ENCODE assay signal across 16 mouse cellular contexts in the genomic region with DNA sequence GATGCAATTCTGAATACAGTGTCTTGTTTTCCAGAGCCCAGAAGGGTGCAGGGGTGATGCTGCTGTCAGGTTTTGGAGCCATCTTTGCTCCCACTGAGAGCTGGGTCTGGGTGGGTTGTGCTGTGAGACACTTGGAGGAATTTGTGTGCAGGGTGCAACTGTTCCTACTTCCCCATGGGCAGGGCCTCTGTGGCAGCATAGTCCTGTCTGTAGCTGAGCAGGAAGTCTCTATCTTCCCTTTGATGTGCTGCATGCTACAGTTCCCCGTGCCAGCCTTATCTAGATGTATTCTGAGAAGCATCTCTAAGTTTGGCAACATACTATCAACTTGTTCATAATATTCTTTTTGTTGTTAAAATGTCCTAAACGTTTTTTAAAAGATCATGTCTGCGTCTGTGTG. TPM values are rescaled to one million over a fixed set of nuclear protein-coding genes. Genes with fewer than 3 reads are reported as not detected.
DNase-seq lines count a peak whose midpoint lies in the region; ATAC-seq lines count a peak whose summit lies in the region.
"Had no signal": no experiment of that assay in that cellular context is flagged by ENCODE, and none has a peak within 500 bp of the region (broad histone marks: within the 10 kb centered on the region; RNA-seq: fewer than 3 reads in every experiment).

No protein-coding gene starts in this region.

- no peak overlapping the region for H3K4me3 ChIP-seq in embryonic facial prominence, embryonic 13.5 days
- H3K4me3 ChIP-seq in embryonic facial prominence, embryonic 10.5 days: no peak overlapping the region
- H3K4me3 ChIP-seq: lung, embryonic 15.5 days had no signal

- peak overlapping the region; percentile 34; the same call in 1 of the 2 replicates for H3K27ac ChIP-seq in embryonic facial prominence, embryonic 13.5 days
- H3K27ac ChIP-seq in embryonic facial prominence, embryonic 10.5 days (replicated peaks): no peak overlapping the region
- H3K27ac ChIP-seq: lung, embryonic 15.5 days had no signal

- 46% methylated on average over 3 of the region's 3 CpGs for WGBS in embryonic facial prominence, embryonic 13.5 days
- WGBS in embryonic facial prominence, embryonic 10.5 days: 67% methylated on average over 3 of the region's 3 CpGs

- H3K9ac ChIP-seq in embryonic facial prominence, embryonic 13.5 days: no peak overlapping the region
- H3K9ac ChIP-seq: lung, embryonic 15.5 days had no signal

- ATAC-seq in embryonic facial prominence, embryonic 13.5 days (ENCODE audit: insufficient number of reproducible peaks, insufficient read depth, low FRiP score, low TSS enrichment, low read depth): no peak
- ATAC-seq in CD4-positive, CD25-positive, alpha-beta regulatory T cell, adult 4 months: peak; percentile 87
- peak; percentile 82 for ATAC-seq in inflammation-experienced regulatory T-cells, adult 6 months
- ATAC-seq in frontal cortex, adult (ENCODE audit: low TSS enrichment): no peak
- ATAC-seq: forebrain, embryonic 14.5 days; intestine, embryonic 16.5 days had no signal

- no peaks in the 10 kb centered on the region for H3K36me3 ChIP-seq in embryonic facial prominence, embryonic 13.5 days
- H3K36me3 ChIP-seq in embryonic facial prominence, embryonic 10.5 days (replicated peaks): no peaks in the 10 kb centered on the region
- H3K36me3 ChIP-seq: lung, embryonic 15.5 days had no signal

- H3K4me2 ChIP-seq in embryonic facial prominence, embryonic 13.5 days: no peak overlapping the region
- H3K4me2 ChIP-seq: liver, embryonic 11.5 days; lung, embryonic 15.5 days had no signal

- no peaks in the 10 kb centered on the region for H3K9me3 ChIP-seq in embryonic facial prominence, embryonic 13.5 days
- H3K9me3 ChIP-seq in embryonic facial prominence, embryonic 10.5 days: no peaks in the 10 kb centered on the region
- H3K9me3 ChIP-seq: lung, embryonic 15.5 days had no signal

- no peaks in the 10 kb centered on the region for H3K27me3 ChIP-seq in embryonic facial prominence, embryonic 13.5 days
- no peaks in the 10 kb centered on the region for H3K27me3 ChIP-seq in embryonic facial prominence, embryonic 10.5 days (replicated peaks; ENCODE audit: low read depth, poor library complexity, severe bottlenecking)
- H3K27me3 ChIP-seq: lung, embryonic 15.5 days had no signal

- no peaks in the 10 kb centered on the region; the same call in 1 of the 2 replicates for H3K4me1 ChIP-seq in embryonic facial prominence, embryonic 13.5 days
- no peaks in the 10 kb centered on the region for H3K4me1 ChIP-seq in embryonic facial prominence, embryonic 10.5 days

- DNase-seq in embryonic facial prominence, embryonic 10.5 days (ENCODE audit: low spot score): no peak
- peak; percentile 79 for DNase-seq in thymus, postnatal 0 days (ENCODE audit: low spot score)
- no peak for DNase-seq in adrenal gland, postnatal 10 days
- DNase-seq in neural tube, embryonic 10.5 days (ENCODE audit: extremely low spot score, low spot score): no peak
- DNase-seq: cerebellum, adult 18-20 months; heart, postnatal 4 days; retina, postnatal 1 day had no signal

RNA-seq across cellular contexts. Expression of a gene that starts 10.1 kb away (rescaled TPM):
- polyA plus RNA-seq in embryonic facial prominence, embryonic 13.5 days (2015; fragmentation: Nextera tagmentation; extraction: Ambion mirVana): 6.7 and 7.6 TPM in 2 replicates
- 2.7 and 3.9 TPM in 2 replicates for polyA plus RNA-seq in embryonic facial prominence, embryonic 10.5 days (2016; fragmentation: Nextera tagmentation; extraction: Ambion mirVana)
- polyA plus RNA-seq in CD4-positive, CD25-positive, alpha-beta regulatory T cell, adult 4 months (2017; shearing (Covaris generic)): under 1 TPM in 1 of 2 experiments, not detected in 1; 0.31 TPM
- under 1 TPM in 1 of 3 experiments, not detected in 2; 0.47 TPM for polyA plus RNA-seq in inflammation-experienced regulatory T-cells, adult 6 months (2017; shearing (Covaris generic))
- 0.54 and 0.61 TPM in 2 replicates for polyA plus RNA-seq in thymus, postnatal 0 days (2015; fragmentation: Nextera tagmentation; extraction: Ambion mirVana)
- total RNA-seq in adrenal gland, postnatal 10 days (2021): 1 to 10 TPM; 2.4 to 2.7 TPM

RNA-seq across cellular contexts. Expression of a gene that starts 25.6 kb away (rescaled TPM):
- polyA plus RNA-seq in embryonic facial prominence, embryonic 13.5 days (2015; fragmentation: Nextera tagmentation; extraction: Ambion mirVana): 168 and 170 TPM in 2 replicates
- polyA plus RNA-seq in embryonic facial prominence, embryonic 10.5 days (2016; fragmentation: Nextera tagmentation; extraction: Ambion mirVana): 96.4 and 106 TPM in 2 replicates
- polyA plus RNA-seq in CD4-positive, CD25-positive, alpha-beta regulatory T cell, adult 4 months (2017; shearing (Covaris generic)): 100 to 1,000 TPM; 218 TPM
- 100 to 1,000 TPM; 207 to 275 (median 255) TPM for polyA plus RNA-seq in inflammation-experienced regulatory T-cells, adult 6 months (2017; shearing (Covaris generic))
- 355 and 365 TPM in 2 replicates for polyA plus RNA-seq in thymus, postnatal 0 days (2015; fragmentation: Nextera tagmentation; extraction: Ambion mirVana)
- total RNA-seq in adrenal gland, postnatal 10 days (2021): 100 to 1,000 TPM; 139 to 162 TPM

RNA-seq across cellular contexts. Expression of a gene that starts 25.6 kb away (rescaled TPM):
- polyA plus RNA-seq in embryonic facial prominence, embryonic 13.5 days (2015; fragmentation: Nextera tagmentation; extraction: Ambion mirVana): 11.7 and 13.9 TPM in 2 replicates
- polyA plus RNA-seq in embryonic facial prominence, embryonic 10.5 days (2016; fragmentation: Nextera tagmentation; extraction: Ambion mirVana): 7.9 and 10.7 TPM in 2 replicates
- polyA plus RNA-seq in CD4-positive, CD25-positive, alpha-beta regulatory T cell, adult 4 months (2017; shearing (Covaris generic)): 1 to 10 TPM; 3.3 to 5.3 TPM
- 10 to 100 TPM in 1 of 3 experiments, 1 to 10 TPM in 2; 2.7 to 11.1 (median 6.1) TPM for polyA plus RNA-seq in inflammation-experienced regulatory T-cells, adult 6 months (2017; shearing (Covaris generic))
- polyA plus RNA-seq in thymus, postnatal 0 days (2015; fragmentation: Nextera tagmentation; extraction: Ambion mirVana): 13.0 and 13.9 TPM in 2 replicates
- 1 to 10 TPM; 4.0 to 4.9 TPM for total RNA-seq in adrenal gland, postnatal 10 days (2021)

RNA-seq across cellular contexts. Expression of a gene that starts 27.5 kb away (rescaled TPM):
- 188 and 200 TPM in 2 replicates for polyA plus RNA-seq in embryonic facial prominence, embryonic 13.5 days (2015; fragmentation: Nextera tagmentation; extraction: Ambion mirVana)
- polyA plus RNA-seq in embryonic facial prominence, embryonic 10.5 days (2016; fragmentation: Nextera tagmentation; extraction: Ambion mirVana): 210 and 215 TPM in 2 replicates
- 100 to 1,000 TPM; 123 to 141 TPM for polyA plus RNA-seq in CD4-positive, CD25-positive, alpha-beta regulatory T cell, adult 4 months (2017; shearing (Covaris generic))
- polyA plus RNA-seq in inflammation-experienced regulatory T-cells, adult 6 months (2017; shearing (Covaris generic)): 100 to 1,000 TPM; 133 to 147 (median 134) TPM
- 174 and 191 TPM in 2 replicates for polyA plus RNA-seq in thymus, postnatal 0 days (2015; fragmentation: Nextera tagmentation; extraction: Ambion mirVana)
- 10 to 100 TPM; 58.6 to 62.3 TPM for total RNA-seq in adrenal gland, postnatal 10 days (2021)

RNA-seq across cellular contexts. Expression of a gene that starts 35.7 kb away (rescaled TPM):
- polyA plus RNA-seq in embryonic facial prominence, embryonic 13.5 days (2015; fragmentation: Nextera tagmentation; extraction: Ambion mirVana): 11.1 and 11.3 TPM in 2 replicates
- 5.0 and 7.2 TPM in 2 replicates for polyA plus RNA-seq in embryonic facial prominence, embryonic 10.5 days (2016; fragmentation: Nextera tagmentation; extraction: Ambion mirVana)
- polyA plus RNA-seq in CD4-positive, CD25-positive, alpha-beta regulatory T cell, adult 4 months (2017; shearing (Covaris generic)): under 1 TPM; 0.31 to 0.56 TPM
- polyA plus RNA-seq in inflammation-experienced regulatory T-cells, adult 6 months (2017; shearing (Covaris generic)): under 1 TPM in 1 of 3 experiments, not detected in 2; 0.39 TPM
- polyA plus RNA-seq in thymus, postnatal 0 days (2015; fragmentation: Nextera tagmentation; extraction: Ambion mirVana): 1.9 and 2.2 TPM in 2 replicates
- 10 to 100 TPM; 27.1 to 31.1 TPM for total RNA-seq in adrenal gland, postnatal 10 days (2021)
- total RNA-seq: neutrophil, adult 5-6 weeks had no signal

Comparison
In these comparisons a context has a peak if more than half of its experiments do, and no peak if none do; other contexts are left out.
1. ATAC-seq: peak in CD4-positive, CD25-positive, alpha-beta regulatory T cell, adult 4 months (single experiment) and inflammation-experienced regulatory T-cells, adult 6 months (single experiment); none in embryonic facial prominence, embryonic 13.5 days (single experiment) and frontal cortex, adult (single experiment).